Mouse (Mus musculus) hindbrain, embryonic 10.5 days (tissue): ENCODE results near the gene Prss54. TPM values are rescaled to one million over a fixed set of nuclear protein-coding genes. Genes with fewer than 3 reads are reported as not detected.
A peak's percentile ranks its signal among the peaks of the same experiment; 100 is the strongest.

Experiments
- DNase-seq: peaks from one replicate; pipeline ENCODE4 v3.0.0-alpha.2; 2017; ENCODE audit warnings: low spot score
- H3K27ac ChIP-seq: fragments of 300-500 bp; sonication (generic); 2 replicates; pipeline ENCODE4 v1.5.1; 2016; ENCODE audit warnings: mild to moderate bottlenecking, moderate library complexity
- H3K27me3 ChIP-seq: fragments of 300-500 bp; sonication (generic); 2 replicates; pipeline ENCODE4 v1.6.1; 2016; ENCODE audit warnings: mild to moderate bottlenecking; ENCODE audit not compliant: poor library complexity, insufficient read depth, severe bottlenecking
- H3K36me3 ChIP-seq: fragments of 300-500 bp; sonication (generic); 2 replicates; pipeline ENCODE4 v1.6.1; 2016; ENCODE audit warnings: mild to moderate bottlenecking, moderate library complexity
- H3K4me1 ChIP-seq: fragments of 300-500 bp; sonication (generic); replicated peaks from 2 replicates; pipeline ENCODE4 v1.6.1; 2016; ENCODE audit warnings: mild to moderate bottlenecking
- H3K4me3 ChIP-seq: fragments of 300-500 bp; sonication (generic); 2 replicates; pipeline ENCODE4 v1.5.1; 2016; ENCODE audit warnings: mild to moderate bottlenecking, moderate library complexity
- H3K9me3 ChIP-seq: fragments of 300-500 bp; sonication (generic); 2 replicates; pipeline ENCODE4 v1.6.1; 2016; ENCODE audit warnings: mild to moderate bottlenecking, moderate library complexity
- WGBS: fragments of 180-500 bp; shearing (Covaris S2); methylation state at CpG from one replicate; pipeline ENCODE4 v1.1.7; 2016; 5-methylcytosine and 5-hydroxymethylcytosine counted together
- polyA plus RNA-seq: library from polyadenylated mRNA; unstranded; fragments of >200 nt; fragmentation: Nextera tagmentation; extraction: Ambion mirVana; gene quantifications from 2 replicates; pipeline ENCODE4 v1.2.1, GENCODE M21; 2016

Prss54 gene
- polyA plus RNA-seq, 1 experiment from 2014 or later = not detected

- H3K36me3 ChIP-seq = no peaks in the 10 kb centered on the region
- H3K9me3 ChIP-seq = no peaks in the 10 kb centered on the region
- H3K4me3 ChIP-seq = no peak overlapping the region
- H3K27me3 ChIP-seq = no peaks in the 10 kb centered on the region
- H3K27ac ChIP-seq = no peak overlapping the region
- 90% methylated on average over 14 of the region's 14 CpGs for WGBS
- DNase-seq = no peak
- H3K4me1 ChIP-seq = peaks cover 7% of the 10 kb centered on the region; the same call in 1 of the 2 replicates
Measured at GRCm38 (mm10) chr8:95595131-95595530, 19.0 kb upstream of the Prss54 start.

GRCm38 (mm10) chr8:95593439-95594393 is 17.6 kb upstream of the Prss54 start:
- no peak overlapping the region for H3K4me3 ChIP-seq
- H3K9me3 ChIP-seq = no peaks in the 10 kb centered on the region
- no peaks in the 10 kb centered on the region for H3K36me3 ChIP-seq
- WGBS = 91% methylated on average over 7 of the region's 7 CpGs
- no peak for DNase-seq
- no peak overlapping the region for H3K27ac ChIP-seq
- H3K4me1 ChIP-seq = peaks cover 12% of the 10 kb centered on the region
- no peaks in the 10 kb centered on the region for H3K27me3 ChIP-seq

- H3K27ac ChIP-seq = no peak overlapping the region
- no peak for DNase-seq
- H3K4me3 ChIP-seq = no peak overlapping the region
- H3K36me3 ChIP-seq = no peaks in the 10 kb centered on the region
- H3K4me1 ChIP-seq = peaks cover 12% of the 10 kb centered on the region
- no peaks in the 10 kb centered on the region for H3K27me3 ChIP-seq
- WGBS = 85% methylated on average over 12 of the region's 12 CpGs
- H3K9me3 ChIP-seq = no peaks in the 10 kb centered on the region
Measured at GRCm38 (mm10) chr8:95592131-95592780, 16.1 kb upstream of the Prss54 start.

- DNase-seq = no peak
- Histone ChIP-seq H3K4me1 (peaks cover 4% of the 10 kb centered on the region), H3K4me3 (no peak overlapping the region), H3K27me3 (no peaks in the 10 kb centered on the region), H3K27ac (no peak overlapping the region), H3K9me3 (no peaks in the 10 kb centered on the region), H3K36me3 (no peaks in the 10 kb centered on the region)
- 89% methylated on average over 4 of the region's 4 CpGs for WGBS
Measured at GRCm38 (mm10) chr8:95590539-95590938, 14.4 kb upstream of the Prss54 start.

GRCm38 (mm10) chr8:95589282-95589681 is 13.1 kb upstream of the Prss54 start:
- Histone ChIP-seq H3K9me3 (no peaks in the 10 kb centered on the region), H3K36me3 (no peaks in the 10 kb centered on the region), H3K4me3 (no peak overlapping the region), H3K27me3 (no peaks in the 10 kb centered on the region), H3K4me1 (peaks cover 4% of the 10 kb centered on the region), H3K27ac (no peak overlapping the region)
- peak; percentile 29 for DNase-seq
- 59% methylated on average over 10 of the region's 10 CpGs for WGBS

- 92% methylated on average over 1 of the region's 1 CpGs for WGBS
- H3K36me3 ChIP-seq = no peaks in the 10 kb centered on the region
- no peak for DNase-seq
Measured at GRCm38 (mm10) chr8:95587339-95587738, 11.2 kb upstream of the Prss54 start.

GRCm38 (mm10) chr8:95573146-95573545 is 3.0 kb downstream of the Prss54 start:
- 86% methylated on average over 5 of the region's 5 CpGs for WGBS

More at GRCm38 (mm10) chr8:95587339-95587738, 11.2 kb upstream of the Prss54 start:
- H3K4me1 ChIP-seq = peaks cover 4% of the 10 kb centered on the region
- no peak overlapping the region for H3K27ac ChIP-seq
- no peak overlapping the region for H3K4me3 ChIP-seq
- no peaks in the 10 kb centered on the region for H3K9me3 ChIP-seq
- H3K27me3 ChIP-seq = no peaks in the 10 kb centered on the region

GRCm38 (mm10) chr8:95566809-95567208 is 9.3 kb downstream of the Prss54 start:
- H3K36me3 ChIP-seq = no peaks in the 10 kb centered on the region
- no peaks in the 10 kb centered on the region for H3K27me3 ChIP-seq
- no peak overlapping the region for H3K27ac ChIP-seq
- H3K9me3 ChIP-seq = no peaks in the 10 kb centered on the region
- H3K4me3 ChIP-seq = no peak overlapping the region
- DNase-seq = peak; percentile 25
- WGBS = 81% methylated on average over 6 of the region's 6 CpGs
- peaks cover 6% of the 10 kb centered on the region; the same call in 1 of the 2 replicates for H3K4me1 ChIP-seq

More at GRCm38 (mm10) chr8:95573146-95573545, 3.0 kb downstream of the Prss54 start:
- no peaks in the 10 kb centered on the region for H3K4me1 ChIP-seq
- H3K4me3 ChIP-seq = no peak overlapping the region
- DNase-seq = no peak
- H3K9me3 ChIP-seq = no peaks in the 10 kb centered on the region
- no peaks in the 10 kb centered on the region for H3K27me3 ChIP-seq
- H3K27ac ChIP-seq = no peak overlapping the region
- no peaks in the 10 kb centered on the region for H3K36me3 ChIP-seq

GRCm38 (mm10) chr8:95566217-95566616 is 9.9 kb downstream of the Prss54 start:
- no peak for DNase-seq
- WGBS = 79% methylated on average over 4 of the region's 4 CpGs
- no peaks in the 10 kb centered on the region for H3K27me3 ChIP-seq
- no peak overlapping the region for H3K4me3 ChIP-seq
- no peak overlapping the region for H3K27ac ChIP-seq
- no peaks in the 10 kb centered on the region for H3K9me3 ChIP-seq
- H3K36me3 ChIP-seq = no peaks in the 10 kb centered on the region
- H3K4me1 ChIP-seq = peaks cover 6% of the 10 kb centered on the region; the same call in 1 of the 2 replicates

- H3K27me3 ChIP-seq = no peaks in the 10 kb centered on the region
- H3K36me3 ChIP-seq = no peaks in the 10 kb centered on the region
- no peak overlapping the region for H3K4me3 ChIP-seq
- H3K9me3 ChIP-seq = no peaks in the 10 kb centered on the region
- H3K27ac ChIP-seq = no peak overlapping the region
- peaks cover 8% of the 10 kb centered on the region for H3K4me1 ChIP-seq
- DNase-seq = no peak
- WGBS = 92% methylated on average over 2 of the region's 2 CpGs
Measured at GRCm38 (mm10) chr8:95555963-95556362, 20.2 kb downstream of the Prss54 start.

GRCm38 (mm10) chr8:95551577-95551976 is 24.6 kb downstream of the Prss54 start:
- no peak for DNase-seq
- Histone ChIP-seq H3K27ac (peak overlapping the region; percentile 29; the same call in 1 of the 2 replicates), H3K9me3 (no peaks in the 10 kb centered on the region), H3K4me3 (no peak overlapping the region), H3K4me1 (peaks cover 35% of the 10 kb centered on the region), H3K27me3 (no peaks in the 10 kb centered on the region), H3K36me3 (no peaks in the 10 kb centered on the region)
- 56% methylated on average over 4 of the region's 4 CpGs for WGBS

- Histone ChIP-seq H3K9me3 (no peaks in the 10 kb centered on the region), H3K36me3 (no peaks in the 10 kb centered on the region), H3K4me1 (peaks cover 38% of the 10 kb centered on the region), H3K27me3 (no peaks in the 10 kb centered on the region), H3K27ac (peak overlapping the region; percentile 63), H3K4me3 (no peak overlapping the region)
- peak; percentile 15 for DNase-seq
- WGBS = 58% methylated on average over 16 of the region's 16 CpGs
Measured at GRCm38 (mm10) chr8:95549871-95550829, 26.0 kb downstream of the Prss54 start.
